26 mouse cellular contexts compared by ENCODE assay signal in the genomic region with DNA sequence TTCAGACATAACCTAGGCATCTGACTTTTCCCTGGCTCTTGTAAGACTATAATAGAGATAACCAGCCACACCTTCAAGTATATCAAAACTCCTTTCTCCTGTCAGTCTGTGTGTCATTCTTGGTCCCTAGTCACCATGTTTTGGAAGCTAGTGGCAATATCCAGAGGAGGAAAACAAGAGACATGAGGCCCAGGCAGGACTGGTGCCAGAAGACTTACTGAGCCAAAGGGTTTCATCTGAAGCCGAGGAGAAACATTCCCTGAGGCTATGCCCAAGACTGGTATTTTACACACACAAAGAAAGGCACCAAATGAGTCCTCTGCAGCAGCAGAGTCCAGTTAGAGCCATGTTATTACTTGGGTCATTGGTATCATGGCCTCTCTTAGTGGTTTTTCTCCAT. TPM values are rescaled to one million over a fixed set of nuclear protein-coding genes. Genes with fewer than 3 reads are reported as not detected.
DNase-seq lines count a peak whose midpoint lies in the region; ATAC-seq and TF ChIP-seq lines count a peak whose summit lies in the region.
"Had no signal": no experiment of that assay in that cellular context is flagged by ENCODE, and none has a peak within 500 bp of the region (broad histone marks: within the 10 kb centered on the region; RNA-seq: fewer than 3 reads in every experiment).

No protein-coding gene starts in this region.

- no peak overlapping the region for H3K27ac ChIP-seq in heart, adult 2 months
- H3K27ac ChIP-seq: forebrain, embryonic 13.5 days; hindbrain, embryonic 12.5 days; hindbrain, postnatal 0 days; intestine, embryonic 15.5 days; kidney, postnatal 0 days; liver, embryonic 12.5 days had no signal

- H3K27me3 ChIP-seq in heart, adult 2 months (ENCODE audit: control insufficient read depth, insufficient read depth, low read length), result no peaks in the 10 kb centered on the region
- H3K27me3 ChIP-seq: CH12.LX; forebrain, embryonic 13.5 days; hindbrain, embryonic 12.5 days; intestine, embryonic 15.5 days; liver, embryonic 12.5 days had no signal

- H3K9ac ChIP-seq in heart, adult 2 months (ENCODE audit: low read depth, low read length), result no peak overlapping the region
- H3K9ac ChIP-seq: forebrain, embryonic 13.5 days; hindbrain, embryonic 12.5 days; intestine, embryonic 15.5 days; liver, embryonic 12.5 days; liver, postnatal 0 days had no signal

- TF ChIP-seq CTCF in heart, adult 2 months (IDR thresholded peaks at IDR 0.05), result no peak

- no peak for TF ChIP-seq EP300 in heart, adult 2 months (IDR thresholded peaks at IDR 0.05; ENCODE audit: insufficient read depth, low read depth, low read length)

- no peaks in the 10 kb centered on the region for H3K36me3 ChIP-seq in heart, adult 2 months (ENCODE audit: control insufficient read depth, insufficient read depth, low read length)
- H3K36me3 ChIP-seq: hindbrain, embryonic 12.5 days; intestine, embryonic 15.5 days; liver, embryonic 12.5 days had no signal

- intact Hi-C loops in heart, adult 2 months (cut with DNase I), result no loop called here
- intact Hi-C loops in left cerebral cortex, postnatal 4 days (cut with DNase I), result no loop called here

- no peaks in the 10 kb centered on the region for H3K79me2 ChIP-seq in heart, adult 2 months (replicated peaks; ENCODE audit: control insufficient read depth, insufficient read depth, low read length)

- no peaks in the 10 kb centered on the region for H3K4me1 ChIP-seq in heart, adult 2 months (ENCODE audit: control insufficient read depth, insufficient read depth, low read length)
- H3K4me1 ChIP-seq: forebrain, embryonic 13.5 days; hindbrain, embryonic 12.5 days; intestine, embryonic 15.5 days; liver, embryonic 12.5 days had no signal

- no peak for ATAC-seq in cerebellum, adult (ENCODE audit: insufficient number of reproducible peaks, low FRiP score, low TSS enrichment)
- ATAC-seq: forebrain, embryonic 13.5 days; hindbrain, postnatal 0 days; intestine, embryonic 15.5 days; liver, embryonic 12.5 days; liver, postnatal 0 days; lung, postnatal 0 days had no signal

- 21% methylated on average over 1 of the region's 1 CpGs for WGBS in heart, adult 2 months

- TF ChIP-seq POLR2A in heart, adult 2 months (IDR thresholded peaks at IDR 0.05; ENCODE audit: insufficient read depth, low read depth, low read length), result no peak

- peak; percentile 13 for DNase-seq in adrenal gland, postnatal 10 days
- no peak for DNase-seq in adrenal gland, postnatal 4 days (ENCODE audit: low spot score in 2 of 2)
- peak; percentile 44 to 64 for DNase-seq in cerebellum, postnatal 14 days
- DNase-seq in heart, adult 11 months, result peak; percentile 66
- DNase-seq in heart, adult 2 months, result no peak
- DNase-seq in cerebellum, postnatal 36 days, result peak; percentile 39 to 43
- no peak for DNase-seq in left cerebral cortex, postnatal 4 days
- DNase-seq: adrenal gland, postnatal 25 days; heart, postnatal 14 days; kidney, adult 8-10 months; kidney, postnatal 4 days; liver, postnatal 0 days; midbrain, embryonic 14.5 days; thymus, adult 2 months; thymus, postnatal 36 days had no signal

- H3K4me3 ChIP-seq in heart, adult 2 months, result no peak overlapping the region
- H3K4me3 ChIP-seq: forebrain, embryonic 13.5 days; hindbrain, embryonic 12.5 days; intestine, embryonic 15.5 days; liver, embryonic 12.5 days had no signal

RNA-seq across cellular contexts. Expression of a gene that starts 22.2 kb away (rescaled TPM):
- total RNA-seq in adrenal gland, postnatal 10 days (2021), result 10 to 100 TPM in 1 of 2 experiments, 1 to 10 TPM in 1; 9.9 to 12.4 TPM
- 10 to 100 TPM; 15.3 to 16.9 TPM for total RNA-seq in adrenal gland, postnatal 4 days (2021)
- total RNA-seq in heart, adult 2 months (2021), result 1 to 10 TPM; 4.0 to 4.6 TPM
- 4.1 and 6.9 TPM in 2 replicates for polyA plus RNA-seq in heart, adult 2 months (2012; rRNA removed)
- 1 to 10 TPM; 4.6 to 5.6 TPM for total RNA-seq in left cerebral cortex, postnatal 4 days (2021)
- total RNA-seq: CH12.LX; monocyte, adult 5-6 weeks had no signal
- polyA plus RNA-seq: C2C12 had no signal

RNA-seq across cellular contexts. Expression of a gene that starts 50.0 kb away (rescaled TPM):
- total RNA-seq in adrenal gland, postnatal 10 days (2021), result 10 to 100 TPM in 1 of 2 experiments, 1 to 10 TPM in 1; 9.1 to 13.7 TPM
- 10 to 100 TPM in 1 of 2 experiments, 1 to 10 TPM in 1; 9.4 to 10.4 TPM for total RNA-seq in adrenal gland, postnatal 4 days (2021)
- total RNA-seq in heart, adult 2 months (2021), result 10 to 100 TPM; 19.9 to 20.1 TPM
- 17.4 and 21.8 TPM in 2 replicates for polyA plus RNA-seq in heart, adult 2 months (2012; rRNA removed)
- total RNA-seq in left cerebral cortex, postnatal 4 days (2021), result 1 to 10 TPM; 2.6 to 2.9 TPM

Comparison
In these comparisons a context has a peak if more than half of its experiments do, and no peak if none do; other contexts are left out.
1. DNase-seq: peak in adrenal gland, postnatal 10 days (single experiment), cerebellum, postnatal 14 days (2 of 2), heart, adult 11 months (single experiment) and cerebellum, postnatal 36 days (2 of 2); none in adrenal gland, postnatal 4 days (0 of 2), heart, adult 2 months (0 of 2) and left cerebral cortex, postnatal 4 days (single experiment).